Mouse (Mus musculus) embryonic facial prominence, embryonic 14.5 days (tissue): ENCODE measurements around the gene Eif2b3. TPM values are rescaled to one million over a fixed set of nuclear protein-coding genes. Genes with fewer than 3 reads are reported as not detected.

Experiments
- ATAC-seq: fragments of 200-750 bp; cut with Nextera tagmentation; 2 replicates; pipeline ENCODE4 v1.8.0; 2017; ENCODE audit warnings: low read depth, moderate number of reproducible peaks, moderate TSS enrichment
- DNase-seq: peaks from one replicate; pipeline ENCODE4 v3.0.0-alpha.2; 2015; ENCODE audit warnings: low spot score
- H3K27ac ChIP-seq: fragments of 300-500 bp; sonication (generic); replicated peaks from 2 replicates; pipeline ENCODE4 v1.5.1; 2014; ENCODE audit warnings: low read depth, mild to moderate bottlenecking, low read length, moderate library complexity
- H3K27me3 ChIP-seq: fragments of 300-500 bp; sonication (generic); replicated peaks from 2 replicates; pipeline ENCODE4 v1.6.1; 2014; ENCODE audit warnings: low read length; ENCODE audit not compliant: control insufficient read depth, insufficient read depth
- H3K36me3 ChIP-seq: fragments of 300-500 bp; sonication (generic); 2 replicates; pipeline ENCODE4 v1.6.1; 2014; ENCODE audit warnings: low read length, mixed read lengths; ENCODE audit not compliant: control insufficient read depth, insufficient read depth
- H3K4me1 ChIP-seq: fragments of 300-500 bp; sonication (generic); 2 replicates; pipeline ENCODE4 v1.6.1; 2014; ENCODE audit warnings: antibody characterized with exemption, low read length; ENCODE audit not compliant: control insufficient read depth, insufficient read depth
- H3K4me2 ChIP-seq: fragments of 300-500 bp; sonication (generic); 2 replicates; pipeline ENCODE4 v1.6.1; 2014; ENCODE audit warnings: low read depth, mild to moderate bottlenecking, low read length, moderate library complexity, mixed read lengths
- H3K4me3 ChIP-seq: fragments of 300-500 bp; sonication (generic); 2 replicates; pipeline ENCODE4 v1.5.1; 2014; ENCODE audit warnings: low read depth, mild to moderate bottlenecking, low read length
- H3K9ac ChIP-seq: fragments of 300-500 bp; sonication (generic); 2 replicates; pipeline ENCODE4 v1.6.1; 2014; ENCODE audit warnings: low read depth, mild to moderate bottlenecking, low read length, moderate library complexity, mixed read lengths
- H3K9me3 ChIP-seq: fragments of 300-500 bp; sonication (generic); 2 replicates; pipeline ENCODE4 v1.6.1; 2016; ENCODE audit warnings: low read length; ENCODE audit not compliant: control insufficient read depth
- WGBS: fragments of 180-500 bp; shearing (Covaris S2); extraction: QIAGEN DNeasy Blood & Tissue Kit; methylation state at CpG from one replicate; pipeline ENCODE4 v1.1.7; 2014; 5-methylcytosine and 5-hydroxymethylcytosine counted together
- polyA plus RNA-seq: library from polyadenylated mRNA; unstranded; fragments of >200 nt; fragmentation: Nextera tagmentation; extraction: Ambion mirVana; gene quantifications from 2 replicates; pipeline ENCODE4 v1.2.1, GENCODE M21; 2014

Eif2b3 gene
- polyA plus RNA-seq, 1 experiment from 2014 or later, result 38.6 TPM

DNA sequence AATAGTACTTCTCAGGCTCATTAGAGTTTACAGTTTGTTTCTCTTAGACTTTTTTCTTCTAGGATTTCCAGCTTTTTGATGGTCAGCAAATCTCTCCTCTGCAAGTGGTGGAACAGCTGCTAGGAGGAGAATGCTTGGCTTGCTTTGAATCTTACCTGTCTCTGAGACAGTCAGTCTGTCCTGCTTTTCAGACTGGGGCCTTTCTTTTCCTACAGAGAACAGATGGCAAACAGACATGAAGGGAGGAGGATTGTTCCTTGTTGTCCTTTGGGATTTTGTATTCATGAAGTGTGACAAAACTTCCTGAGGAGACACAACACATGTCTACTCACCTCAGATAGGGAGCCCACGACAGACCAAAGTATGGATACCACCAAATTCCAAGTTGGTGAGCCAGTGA lies 21.6 kb downstream of the Eif2b3 start:
- Histone ChIP-seq H3K4me1 (peaks cover 22% of the 10 kb centered on the region), H3K9ac (no peak overlapping the region), H3K36me3 (0 out of 2 replicates have a peak, but pooled peaks cover 3% of the 10 kb centered on the region), H3K4me3 (no peak overlapping the region), H3K9me3 (no peaks in the 10 kb centered on the region), H3K27me3 (no peaks in the 10 kb centered on the region), H3K4me2 (no peak overlapping the region), H3K27ac (peak overlapping the region; percentile 64)
- WGBS, result 35% methylated on average over 1 of the region's 1 CpGs
- ATAC-seq, result no peak
- DNase-seq, result no peak

DNA sequence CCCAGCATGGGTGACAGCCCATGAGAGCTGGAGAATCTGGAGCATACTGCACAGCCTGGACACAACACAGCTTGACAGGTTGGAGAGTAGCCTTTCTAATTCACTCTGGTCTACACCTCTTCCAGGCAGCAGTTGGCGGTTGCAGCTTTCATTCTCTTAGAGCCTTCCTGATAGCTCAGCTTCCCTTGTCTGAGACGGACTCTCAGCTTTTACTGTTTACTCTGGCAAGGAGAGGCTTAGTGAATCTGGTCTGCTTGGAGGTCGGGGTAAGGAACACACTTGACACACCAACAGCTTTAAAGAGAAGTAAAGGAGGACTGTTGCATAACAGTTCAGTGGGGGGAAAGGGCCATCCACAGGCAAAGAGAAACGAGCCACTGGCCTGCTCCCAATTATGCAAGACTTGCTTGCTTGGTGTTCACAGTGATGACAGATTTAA lies 22.1 kb downstream of the Eif2b3 start:
- no peaks in the 10 kb centered on the region for H3K9me3 ChIP-seq
- H3K27ac ChIP-seq, result peak overlapping the region; percentile 64; the same call in 1 of the 2 replicates
- H3K4me2 ChIP-seq, result no peak overlapping the region
- H3K4me1 ChIP-seq, result peaks cover 22% of the 10 kb centered on the region
- 48% methylated on average over 4 of the region's 4 CpGs for WGBS
- ATAC-seq (peak; percentile 24; the same call in 1 of the 2 replicates), DNase-seq (peak; percentile 41)
- no peak overlapping the region for H3K9ac ChIP-seq
- H3K4me3 ChIP-seq, result no peak overlapping the region
- H3K36me3 ChIP-seq, result 0 out of 2 replicates have a peak, but pooled peaks cover 3% of the 10 kb centered on the region
- no peaks in the 10 kb centered on the region for H3K27me3 ChIP-seq

DNA sequence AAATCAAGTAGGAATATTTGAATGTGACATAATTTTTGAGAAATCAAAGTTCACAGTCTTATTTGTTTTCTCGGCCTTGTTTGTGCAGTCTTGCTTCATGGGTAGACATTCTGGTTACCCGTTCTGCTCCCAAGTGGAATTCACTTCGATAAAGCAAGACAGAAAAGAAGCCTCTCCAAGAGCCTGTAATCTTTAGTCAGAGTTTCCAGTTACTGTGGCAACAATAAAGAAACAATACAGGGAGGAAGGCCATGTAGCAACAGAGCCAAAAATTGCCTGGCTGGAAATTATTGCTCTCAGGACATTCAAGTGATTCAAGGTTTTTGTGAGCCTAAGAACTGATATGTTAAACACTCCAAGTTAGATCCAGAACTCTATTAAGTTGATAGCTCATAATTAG lies 29.6 kb downstream of the Eif2b3 start:
- no peaks in the 10 kb centered on the region for H3K4me1 ChIP-seq
- H3K9ac ChIP-seq, result no peak overlapping the region
- peaks cover 23% of the 10 kb centered on the region; the same call in 1 of the 2 replicates for H3K36me3 ChIP-seq
- DNase-seq (peak; percentile 61), ATAC-seq (no peak)
- H3K4me3 ChIP-seq, result no peak overlapping the region
- no peaks in the 10 kb centered on the region for H3K9me3 ChIP-seq
- no peaks in the 10 kb centered on the region for H3K27me3 ChIP-seq
- H3K4me2 ChIP-seq, result no peak overlapping the region
- 76% methylated on average over 3 of the region's 3 CpGs for WGBS
- no peak overlapping the region for H3K27ac ChIP-seq

DNA sequence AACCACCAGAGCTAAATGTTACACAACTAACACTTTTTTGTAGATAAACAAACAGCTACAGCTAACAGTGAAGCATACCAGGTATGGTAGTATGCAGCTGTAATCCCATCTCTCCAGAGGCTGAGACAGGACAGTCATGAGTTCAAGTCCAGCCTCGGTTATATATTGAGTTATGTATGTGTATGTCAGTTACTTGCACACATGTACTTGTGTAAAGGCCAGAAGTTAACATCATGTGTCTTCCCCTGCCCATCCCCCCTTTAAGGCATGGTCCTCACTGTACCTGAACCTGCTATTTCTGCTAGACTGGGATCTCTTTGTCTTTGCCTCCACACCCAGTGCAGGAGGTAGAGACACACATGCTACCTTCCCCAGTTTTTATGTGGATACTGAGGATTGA lies 30.3 kb downstream of the Eif2b3 start:
- DNase-seq (no peak), ATAC-seq (no peak)
- Histone ChIP-seq H3K4me2 (no peak overlapping the region), H3K36me3 (peaks cover 23% of the 10 kb centered on the region; the same call in 1 of the 2 replicates), H3K27me3 (no peaks in the 10 kb centered on the region), H3K9ac (no peak overlapping the region), H3K27ac (no peak overlapping the region), H3K9me3 (no peaks in the 10 kb centered on the region), H3K4me3 (no peak overlapping the region), H3K4me1 (no peaks in the 10 kb centered on the region)
- 91% methylated on average over 1 of the region's 1 CpGs for WGBS

DNA sequence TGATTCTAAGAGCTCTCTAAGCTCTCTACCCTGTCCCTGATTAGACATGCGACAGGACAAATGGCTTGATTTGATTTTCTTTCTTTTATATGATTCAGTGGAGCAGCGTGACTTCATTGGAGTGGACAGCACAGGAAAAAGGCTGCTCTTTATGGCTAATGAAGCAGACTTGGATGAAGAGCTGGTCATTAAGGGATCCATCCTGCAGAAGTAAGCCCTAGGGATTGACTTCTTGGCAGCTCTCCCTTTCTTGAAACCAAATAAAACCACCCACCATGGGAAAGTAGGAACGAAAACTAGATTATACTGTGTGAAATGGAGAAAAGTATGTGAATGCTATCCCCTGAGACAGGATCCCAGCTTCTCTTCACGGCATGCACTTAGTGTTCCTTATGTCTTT lies 33.4 kb downstream of the Eif2b3 start:
- Histone ChIP-seq H3K9me3 (no peaks in the 10 kb centered on the region), H3K4me1 (no peaks in the 10 kb centered on the region), H3K9ac (no peak overlapping the region), H3K4me2 (no peak overlapping the region), H3K27ac (no peak overlapping the region), H3K27me3 (no peaks in the 10 kb centered on the region), H3K4me3 (no peak overlapping the region), H3K36me3 (peaks cover 17% of the 10 kb centered on the region; the same call in 1 of the 2 replicates)
- ATAC-seq, result peak; percentile 47; the same call in 1 of the 2 replicates
- DNase-seq, result peak; percentile 48
- 67% methylated on average over 4 of the region's 4 CpGs for WGBS

DNA sequence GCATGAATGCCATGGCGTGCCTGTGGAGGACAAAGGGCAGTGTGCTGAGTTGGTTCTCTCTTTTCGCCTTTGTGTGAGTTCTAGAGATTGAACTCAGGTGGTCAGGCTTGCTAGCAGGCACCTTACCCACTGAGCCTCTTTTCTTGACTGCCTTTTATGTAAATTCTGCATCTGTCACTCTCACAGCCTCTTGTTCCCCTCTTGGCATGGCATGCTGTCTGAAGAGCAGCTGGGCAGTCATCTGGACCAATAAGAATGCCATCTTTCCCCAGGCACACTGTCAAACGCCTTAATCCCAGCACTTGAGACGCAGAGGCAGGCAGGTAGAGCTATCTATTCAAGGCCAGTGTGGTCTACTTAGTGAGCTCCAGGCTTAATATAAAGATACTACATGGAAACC lies 34.8 kb downstream of the Eif2b3 start:
- H3K9ac ChIP-seq, result no peak overlapping the region
- 87% methylated on average over 4 of the region's 4 CpGs for WGBS
- no peak for ATAC-seq

DNA sequence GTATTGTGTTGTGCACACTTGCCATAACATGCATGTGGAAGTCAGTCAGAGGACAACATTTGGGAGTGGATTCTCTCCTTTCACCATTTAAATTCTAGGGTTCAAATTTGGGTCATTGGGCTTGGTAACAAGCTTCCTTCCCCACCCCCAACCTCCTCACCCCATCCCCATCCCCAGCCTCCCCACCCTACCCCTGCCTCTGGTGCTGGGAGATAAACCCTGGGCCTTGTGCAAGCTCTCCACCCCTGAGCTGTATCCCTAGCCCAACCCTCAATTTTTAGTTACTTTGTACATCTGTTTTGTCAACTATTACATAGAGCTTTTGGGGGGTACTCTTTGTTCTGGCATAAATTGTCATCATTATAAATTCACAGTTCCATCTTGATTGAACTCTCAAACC lies 36.9 kb downstream of the Eif2b3 start:
- no peak overlapping the region for H3K9ac ChIP-seq
- no peaks in the 10 kb centered on the region for H3K27me3 ChIP-seq
- H3K27ac ChIP-seq, result no peak overlapping the region
- 0 out of 2 replicates have a peak, but pooled peaks cover 11% of the 10 kb centered on the region for H3K36me3 ChIP-seq
- no peaks in the 10 kb centered on the region for H3K9me3 ChIP-seq
- ATAC-seq, result no peak
- no peak overlapping the region for H3K4me2 ChIP-seq
- H3K4me1 ChIP-seq, result no peaks in the 10 kb centered on the region
- DNase-seq, result no peak
- H3K4me3 ChIP-seq, result no peak overlapping the region

More for the DNA sequence above, 34.8 kb downstream of the Eif2b3 start:
- Histone ChIP-seq H3K4me2 (no peak overlapping the region), H3K4me3 (no peak overlapping the region), H3K27ac (no peak overlapping the region), H3K4me1 (no peaks in the 10 kb centered on the region), H3K27me3 (no peaks in the 10 kb centered on the region), H3K9me3 (no peaks in the 10 kb centered on the region), H3K36me3 (peaks cover 13% of the 10 kb centered on the region; the same call in 1 of the 2 replicates)
- no peak for DNase-seq

DNA sequence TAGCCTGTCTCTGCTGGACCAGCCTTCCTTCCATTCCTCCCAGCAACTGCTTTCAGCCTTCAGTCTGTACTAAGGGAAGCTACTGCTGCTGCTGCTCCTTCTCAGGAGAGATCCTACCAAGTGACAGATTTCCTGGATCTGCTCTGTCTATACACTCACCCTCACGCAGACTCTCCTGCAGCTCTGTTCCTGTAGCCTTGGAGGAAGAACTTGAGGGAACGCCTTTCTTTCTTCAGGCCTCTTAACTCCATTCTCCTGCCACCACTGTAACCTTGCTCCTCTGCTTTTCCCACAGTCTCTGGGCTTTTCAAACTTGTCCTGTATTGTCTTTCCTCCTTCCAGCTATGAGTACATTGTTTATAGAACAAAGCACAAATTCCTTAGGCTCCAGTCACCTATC lies 37.3 kb downstream of the Eif2b3 start:
- no peak overlapping the region for H3K4me2 ChIP-seq
- whole genome bisulfite sequencing, result 84% methylated on average over 2 of the region's 2 CpGs
- no peaks in the 10 kb centered on the region for H3K27me3 ChIP-seq

DNA sequence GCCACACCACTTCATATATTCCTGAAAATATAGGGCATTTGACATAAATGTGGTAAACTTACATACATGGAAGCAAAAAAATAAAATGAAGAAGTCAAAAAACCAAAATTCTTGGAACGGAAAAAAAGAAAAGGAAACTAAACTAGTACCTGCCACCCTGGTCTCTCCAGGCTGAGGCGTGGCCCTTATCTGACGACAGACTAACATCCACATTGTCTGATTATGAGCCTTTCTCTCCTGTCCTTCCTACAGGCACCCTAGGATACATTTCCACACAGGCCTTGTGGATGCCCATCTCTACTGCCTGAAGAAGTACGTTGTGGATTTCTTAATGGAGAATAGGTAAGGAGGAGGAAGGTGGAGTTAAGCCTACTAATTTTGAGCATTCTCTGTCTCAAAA lies 39.3 kb downstream of the Eif2b3 start:
- DNase-seq, result no peak
- 90% methylated on average over 4 of the region's 4 CpGs for WGBS
- H3K9me3 ChIP-seq, result no peaks in the 10 kb centered on the region
- no peak overlapping the region for H3K9ac ChIP-seq
- no peak for ATAC-seq
- no peaks in the 10 kb centered on the region for H3K4me1 ChIP-seq
- no peaks in the 10 kb centered on the region for H3K27me3 ChIP-seq
- no peak overlapping the region for H3K27ac ChIP-seq
- no peak overlapping the region for H3K4me3 ChIP-seq
- H3K4me2 ChIP-seq, result no peak overlapping the region
- H3K36me3 ChIP-seq, result peaks cover 19% of the 10 kb centered on the region; the same call in 1 of the 2 replicates

More for the DNA sequence above, 37.3 kb downstream of the Eif2b3 start:
- 0 out of 2 replicates have a peak, but pooled peaks cover 14% of the 10 kb centered on the region for H3K36me3 ChIP-seq
- H3K9me3 ChIP-seq, result no peaks in the 10 kb centered on the region
- no peak for DNase-seq
- ATAC-seq, result no peak
- H3K9ac ChIP-seq, result no peak overlapping the region
- no peak overlapping the region for H3K27ac ChIP-seq
- no peaks in the 10 kb centered on the region for H3K4me1 ChIP-seq
- H3K4me3 ChIP-seq, result no peak overlapping the region
